Mouse (Mus musculus) midbrain, postnatal 0 days (tissue): ENCODE measurements at regions not wholly inside any gene's neighbourhood (a gene's known extent, or its start where the extent isn't known, plus 50 kb on each side); places are given as distances from the start of the nearest gene placed in this dataset.

ENCODE experiments used
- ATAC-seq: fragments of 200-750 bp; cut with Nextera tagmentation; 2 replicates; pipeline ENCODE4 v1.8.0; 2017; ENCODE audit warnings: moderate number of reproducible peaks, mild to moderate bottlenecking, moderate TSS enrichment, moderate library complexity; ENCODE audit not compliant: low FRiP score
- DNase-seq: peaks from one replicate; pipeline ENCODE4 v3.0.0-alpha.2; 2015; ENCODE audit warnings: low spot score
- H3K27ac ChIP-seq: fragments of 300-500 bp; sonication (generic); 2 replicates; pipeline ENCODE4 v1.5.1; 2014; ENCODE audit warnings: low read depth, mild to moderate bottlenecking, low read length, mixed read lengths
- H3K27me3 ChIP-seq: fragments of 300-500 bp; sonication (generic); 2 replicates; pipeline ENCODE4 v1.6.1; 2014; ENCODE audit warnings: low read length, control low read depth, mixed read lengths; ENCODE audit not compliant: insufficient read depth
- H3K36me3 ChIP-seq: fragments of 300-500 bp; sonication (generic); 2 replicates; pipeline ENCODE4 v1.6.1; 2014; ENCODE audit warnings: low read length, control low read depth, mixed read lengths; ENCODE audit not compliant: insufficient read depth
- H3K4me1 ChIP-seq: fragments of 300-500 bp; sonication (generic); 2 replicates; pipeline ENCODE4 v1.6.1; 2014; ENCODE audit warnings: mild to moderate bottlenecking, control low read depth, antibody characterized with exemption, low read length, mixed read lengths; ENCODE audit not compliant: insufficient read depth
- H3K4me2 ChIP-seq: fragments of 300-500 bp; sonication (generic); 2 replicates; pipeline ENCODE4 v1.6.1; 2014; ENCODE audit warnings: low read depth, mild to moderate bottlenecking, low read length, mixed read lengths; ENCODE audit not compliant: poor library complexity, severe bottlenecking
- H3K4me3 ChIP-seq: fragments of 300-500 bp; sonication (generic); 2 replicates; pipeline ENCODE4 v1.5.1; 2014; ENCODE audit warnings: low read depth, mild to moderate bottlenecking, low read length, moderate library complexity
- H3K9ac ChIP-seq: fragments of 300-500 bp; sonication (generic); replicated peaks from 2 replicates; pipeline ENCODE4 v1.6.1; 2014; ENCODE audit warnings: mild to moderate bottlenecking, low read length, moderate library complexity, mixed read lengths; ENCODE audit not compliant: poor library complexity, severe bottlenecking
- H3K9me3 ChIP-seq: fragments of 300-500 bp; sonication (generic); 2 replicates; pipeline ENCODE4 v1.6.1; 2016; ENCODE audit warnings: low read length, control low read depth
- CTCF ChIP-seq: IDR thresholded peaks from 2 replicates; pipeline ENCODE4 v1.5.1; 2016; ENCODE audit warnings: antibody characterized with exemption, mild to moderate bottlenecking
- WGBS: fragments of 180-500 bp; shearing (Covaris S2); extraction: QIAGEN DNeasy Blood & Tissue Kit; methylation state at CpG from one replicate; pipeline ENCODE4 v1.1.7; 2014; 5-methylcytosine and 5-hydroxymethylcytosine counted together

- ATAC-seq: no peak
- Histone ChIP-seq H3K9me3 (no peaks in the 10 kb centered on the region), H3K9ac (no peak overlapping the region), H3K4me2 (no peak overlapping the region), H3K27ac (no peak overlapping the region), H3K36me3 (no peaks in the 10 kb centered on the region), H3K27me3 (no peaks in the 10 kb centered on the region), H3K4me1 (no peaks in the 10 kb centered on the region), H3K4me3 (no peak overlapping the region)
- 31% methylated on average over 10 of the region's 10 CpGs for WGBS
- DNase-seq: peak; percentile 41
- TF ChIP-seq CTCF: peak; percentile 65
These were observed 183.3 kb downstream of the Barhl2 start for GRCm38 (mm10) chr5:106274617-106275016.

- ATAC-seq (no peak), DNase-seq (peak; percentile 14)
- WGBS: 71% methylated on average over 2 of the region's 2 CpGs
- Histone ChIP-seq H3K9me3 (no peaks in the 10 kb centered on the region), H3K27ac (no peak overlapping the region), H3K9ac (no peak overlapping the region), H3K4me1 (no peaks in the 10 kb centered on the region), H3K27me3 (no peaks in the 10 kb centered on the region), H3K4me2 (no peak overlapping the region), H3K4me3 (no peak overlapping the region), H3K36me3 (no peaks in the 10 kb centered on the region)
- no peak for TF ChIP-seq CTCF
These were observed 193.4 kb downstream of the Barhl2 start for GRCm38 (mm10) chr5:106264536-106264935.

- Histone ChIP-seq H3K27me3 (no peaks in the 10 kb centered on the region), H3K4me2 (no peak overlapping the region), H3K36me3 (no peaks in the 10 kb centered on the region), H3K9ac (no peak overlapping the region), H3K27ac (no peak overlapping the region), H3K9me3 (no peaks in the 10 kb centered on the region), H3K4me3 (no peak overlapping the region), H3K4me1 (no peaks in the 10 kb centered on the region)
- 79% methylated on average over 1 of the region's 1 CpGs for WGBS
- no peak for TF ChIP-seq CTCF
- ATAC-seq (no peak), DNase-seq (no peak)
These were observed 200.8 kb downstream of the Barhl2 start for GRCm38 (mm10) chr5:106257179-106257578.

- H3K27me3 ChIP-seq: no peaks in the 10 kb centered on the region
- no peaks in the 10 kb centered on the region for H3K9me3 ChIP-seq
- TF ChIP-seq CTCF: no peak
- H3K4me3 ChIP-seq: no peak overlapping the region
- WGBS: 72% methylated on average over 3 of the region's 3 CpGs
- no peak overlapping the region for H3K27ac ChIP-seq
- no peak overlapping the region for H3K9ac ChIP-seq
- ATAC-seq (no peak), DNase-seq (peak; percentile 68)
- no peaks in the 10 kb centered on the region for H3K4me1 ChIP-seq
- no peak overlapping the region for H3K4me2 ChIP-seq
- no peaks in the 10 kb centered on the region for H3K36me3 ChIP-seq
These were observed 228.8 kb downstream of the Barhl2 start for GRCm38 (mm10) chr5:106229154-106229553.

GRCm38 (mm10) chr5:106224141-106224540 lies 233.8 kb downstream of the Barhl2 start:
- DNase-seq: no peak
- Histone ChIP-seq H3K9me3 (no peaks in the 10 kb centered on the region), H3K4me1 (no peaks in the 10 kb centered on the region), H3K4me2 (no peak overlapping the region), H3K9ac (no peak overlapping the region), H3K27ac (no peak overlapping the region), H3K36me3 (no peaks in the 10 kb centered on the region), H3K4me3 (no peak overlapping the region), H3K27me3 (no peaks in the 10 kb centered on the region)
- no peak for TF ChIP-seq CTCF
- 62% methylated on average over 7 of the region's 7 CpGs for WGBS
- no peak for ATAC-seq

GRCm38 (mm10) chr5:106209543-106209942 lies 248.4 kb downstream of the Barhl2 start:
- H3K9ac ChIP-seq: no peak overlapping the region
- TF ChIP-seq CTCF: no peak
- H3K27ac ChIP-seq: no peak overlapping the region
- no peak for ATAC-seq
- H3K9me3 ChIP-seq: no peaks in the 10 kb centered on the region
- H3K4me2 ChIP-seq: no peak overlapping the region
- no peaks in the 10 kb centered on the region for H3K27me3 ChIP-seq
- WGBS: 81% methylated on average over 5 of the region's 5 CpGs
- H3K4me3 ChIP-seq: no peak overlapping the region
- H3K4me1 ChIP-seq: no peaks in the 10 kb centered on the region
- no peaks in the 10 kb centered on the region for H3K36me3 ChIP-seq
- no peak for DNase-seq
